Mouse (Mus musculus) adrenal gland, adult 18-20 months (tissue): Measurements from ENCODE around the gene Prpf8. TPM values are rescaled to one million over a fixed set of nuclear protein-coding genes. Genes with fewer than 3 reads are reported as not detected.

Experiments used
- DNase-seq, 2 experiments: peaks; one replicate each; pipeline ENCODE4 v3.0.0; 2021 to 2022; ENCODE audit warnings: low spot score in 2 of 2
- total RNA-seq, 2 experiments: library from RNA; stranded (reverse); gene quantifications; 1 replicate in 1 of 2; 2 replicates in 1 of 2; pipeline ENCODE4 v1.2.3; 2021

The Prpf8 gene
- total RNA-seq, 2 experiments from 2014 or later = 118 to 147 TPM

- no peak for DNase-seq
These were observed 7.9 kb downstream of the Prpf8 start for GRCm38 (mm10) chr11:75494296-75495049.

DNA sequence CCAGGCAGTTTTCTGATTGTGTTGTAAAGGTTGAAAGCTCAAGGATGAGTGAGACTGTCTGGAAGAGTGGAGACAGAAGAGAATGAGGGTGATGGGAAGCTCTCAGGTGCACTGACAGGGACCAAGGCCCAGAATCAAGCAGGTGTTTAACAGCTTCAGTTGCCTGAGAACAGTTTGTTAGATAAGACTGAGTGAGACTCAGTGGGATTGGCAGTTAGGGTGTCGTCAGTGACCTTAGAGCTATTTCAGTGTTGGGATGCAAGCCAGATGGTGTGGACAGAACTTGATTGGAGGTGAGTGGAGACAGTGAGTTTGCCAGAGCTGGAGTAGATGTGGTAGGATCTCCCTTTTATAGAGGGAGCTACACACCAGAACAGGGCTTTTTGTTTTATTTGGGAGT is 11.5 kb downstream of the Prpf8 start:
- DNase-seq = no peak

DNA sequence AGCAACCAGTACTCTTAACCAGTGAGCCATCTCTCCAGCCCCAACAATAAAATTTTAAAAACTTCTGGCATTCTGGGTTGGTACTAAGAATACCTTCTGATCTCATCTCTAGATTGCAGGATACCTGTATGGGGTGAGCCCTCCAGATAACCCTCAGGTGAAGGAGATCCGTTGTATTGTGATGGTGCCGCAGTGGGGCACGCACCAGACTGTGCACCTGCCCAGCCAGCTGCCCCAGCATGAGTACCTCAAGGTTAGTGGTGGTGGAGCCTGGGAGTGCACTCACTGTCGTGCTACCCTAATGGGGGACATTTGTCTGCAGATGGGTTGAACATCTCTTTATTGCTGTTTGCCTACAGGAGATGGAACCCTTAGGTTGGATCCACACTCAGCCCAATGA is 21.5 kb downstream of the Prpf8 start:
- no peak for DNase-seq

GRCm38 (mm10) chr11:75508904-75509303 is 22.3 kb downstream of the Prpf8 start:
- no peak for DNase-seq

- DNase-seq = peak; percentile 61 to 70
These were observed 23.4 kb downstream of the Prpf8 start, which contains the start of gene Rilp for GRCm38 (mm10) chr11:75509741-75510626. TSS of gene Rilp (plus strand) at chr11:75510094.

DNA sequence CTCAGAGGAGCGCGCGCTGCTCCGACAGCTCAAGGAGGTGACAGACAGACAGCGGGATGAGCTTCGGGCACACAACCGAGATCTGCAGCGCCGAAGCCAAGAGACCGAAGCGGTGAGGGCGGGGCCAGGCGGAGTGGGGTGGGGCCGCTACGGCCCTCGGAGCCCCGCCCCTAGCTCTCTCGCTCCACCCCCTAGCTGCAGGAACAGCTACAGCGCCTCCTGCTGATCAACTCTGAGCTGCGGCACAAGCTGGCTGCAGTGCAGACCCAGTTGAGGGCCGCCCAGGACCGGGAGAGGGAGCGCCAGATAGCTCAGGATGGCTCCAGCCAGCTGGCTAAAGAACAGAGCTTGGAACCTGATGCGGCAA is 24.0 kb downstream of the Prpf8 start:
- DNase-seq = peak; percentile 92 to 93

DNA sequence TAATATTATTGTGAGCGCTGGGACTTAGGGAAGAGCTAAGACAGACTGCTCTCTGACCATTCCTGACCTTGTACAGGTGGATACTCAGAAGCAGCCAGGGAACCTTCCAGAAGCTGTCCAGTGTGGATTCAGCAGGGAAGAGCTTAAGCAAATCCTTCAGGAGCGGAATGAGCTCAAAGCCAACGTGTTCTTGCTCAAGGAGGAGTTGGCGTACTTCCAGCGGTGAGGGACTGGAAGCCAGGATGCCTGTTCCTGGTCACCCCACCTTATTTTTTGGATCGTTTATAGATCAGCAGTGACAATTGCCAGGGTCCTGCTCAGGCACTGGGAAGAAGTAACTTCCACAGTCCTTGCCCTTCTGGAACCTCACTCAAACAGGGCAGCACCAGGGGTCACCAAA is 24.6 kb downstream of the Prpf8 start:
- DNase-seq = peak in 1 of 2 experiments; percentile 42

DNA sequence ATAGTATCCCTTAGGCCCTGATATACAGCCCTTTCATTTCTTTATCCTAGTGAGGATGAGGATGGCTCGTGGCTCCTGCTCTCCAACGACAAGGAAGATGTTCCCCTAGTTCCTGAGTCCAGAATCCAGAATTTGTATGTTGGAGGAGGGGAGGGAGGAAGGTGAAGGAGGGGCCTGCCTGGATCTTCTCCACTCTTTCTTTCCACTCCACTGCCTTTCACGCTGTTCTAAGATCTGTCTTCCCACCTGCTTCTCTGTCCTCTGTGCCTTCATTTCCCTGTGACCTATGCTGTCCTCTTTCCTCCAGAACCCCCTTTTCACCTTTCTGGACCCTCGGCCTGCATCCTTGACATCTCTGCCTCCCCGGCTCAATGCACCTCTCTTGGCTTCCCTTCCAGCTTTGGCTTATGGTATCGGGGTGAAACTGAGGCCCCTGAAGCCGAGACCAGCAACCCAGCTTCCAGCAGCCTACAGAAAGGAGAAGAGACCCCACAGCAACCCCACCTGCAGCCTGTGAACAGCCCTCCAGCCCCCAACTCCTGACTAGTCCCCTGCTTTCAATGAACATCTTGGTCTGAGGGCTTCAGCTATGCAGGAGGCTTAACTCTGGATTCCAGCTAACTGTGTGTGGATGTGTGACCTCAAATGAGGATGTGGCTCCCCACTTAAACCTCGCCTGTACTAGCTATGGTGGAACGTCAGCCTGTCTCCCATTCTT is 25.8 kb downstream of the Prpf8 start:
- no peak for DNase-seq

GRCm38 (mm10) chr11:75513336-75513735 is 26.7 kb downstream of the Prpf8 start, which contains the start of gene Scarf1:
TSS of gene Scarf1 (plus strand) at chr11:75513540.
- DNase-seq = no peak

DNA sequence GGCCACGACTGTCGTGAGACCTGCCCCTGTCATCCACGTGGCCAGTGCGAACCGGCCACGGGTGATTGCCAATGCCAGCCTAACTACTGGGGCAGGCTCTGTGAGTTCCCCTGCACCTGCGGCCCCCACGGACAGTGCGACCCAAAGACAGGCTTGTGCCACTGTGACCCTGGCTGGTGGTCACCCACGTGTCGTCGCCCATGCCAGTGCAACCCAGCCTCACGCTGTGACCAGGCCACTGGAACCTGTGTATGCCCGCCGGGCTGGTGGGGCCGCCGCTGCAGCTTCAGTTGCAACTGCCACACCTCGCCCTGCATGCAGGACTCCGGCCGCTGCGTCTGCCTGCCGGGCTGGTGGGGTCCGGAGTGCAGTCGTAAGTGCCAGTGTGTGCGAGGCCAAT is 28.6 kb downstream of the Prpf8 start:
- no peak for DNase-seq

DNA sequence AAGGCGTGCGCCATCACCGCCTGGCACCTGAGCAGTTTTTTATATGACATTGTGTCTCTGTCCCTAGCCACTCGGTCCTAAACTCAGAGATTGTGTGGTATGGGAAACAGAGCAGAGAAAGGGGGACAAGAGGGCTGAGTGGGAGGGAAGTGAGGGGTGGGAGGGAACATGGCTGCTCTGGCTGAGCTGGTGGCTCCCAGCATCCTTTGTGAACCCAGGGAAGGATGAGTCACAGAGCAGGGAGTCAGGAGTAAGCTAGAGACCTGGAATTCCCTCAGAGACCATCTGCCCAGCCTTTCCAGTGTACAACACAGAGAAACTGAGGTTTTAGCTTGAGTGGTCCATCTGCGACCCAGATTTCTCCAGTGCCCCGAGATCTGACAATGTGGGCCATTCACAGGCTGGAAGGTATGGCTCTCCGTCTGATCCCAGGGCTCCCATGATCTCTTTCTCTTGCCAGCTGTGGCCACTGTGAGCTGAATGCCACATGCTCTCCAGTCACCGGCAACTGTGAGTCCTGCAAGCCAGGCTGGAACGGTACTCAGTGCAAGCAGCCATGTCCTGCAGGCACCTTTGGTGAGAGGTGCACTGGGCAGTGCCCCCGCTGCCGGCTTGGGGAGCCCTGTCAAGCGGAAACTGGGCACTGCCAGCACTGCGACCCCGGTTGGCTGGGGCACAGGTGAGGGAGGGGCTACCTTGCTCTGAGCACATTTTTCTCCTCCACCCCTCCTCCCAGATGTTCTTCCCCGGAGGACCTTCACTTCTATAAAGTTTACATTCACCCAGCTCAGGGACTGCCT is 33.4 kb downstream of the Prpf8 start:
- DNase-seq = no peak

DNA sequence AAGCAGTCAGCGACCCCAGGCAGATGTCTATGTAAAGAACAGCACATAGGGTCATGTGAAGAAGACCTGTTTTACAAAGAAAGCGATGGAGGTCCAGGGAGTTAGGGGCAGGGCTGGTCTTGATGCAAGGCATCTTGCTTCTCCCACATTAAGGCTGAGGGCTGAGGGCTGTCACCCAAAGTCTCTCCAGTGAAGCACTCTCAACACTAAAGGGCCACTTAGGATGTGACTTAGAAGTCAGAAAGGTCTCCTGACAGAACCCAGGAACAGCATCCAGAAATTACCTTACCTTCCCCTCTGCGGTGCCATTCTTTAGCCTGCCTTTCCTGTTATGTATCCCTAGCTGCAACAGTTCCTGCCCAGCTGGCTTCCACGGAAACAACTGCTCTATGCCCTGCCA is 35.0 kb downstream of the Prpf8 start:
- DNase-seq = no peak

DNA sequence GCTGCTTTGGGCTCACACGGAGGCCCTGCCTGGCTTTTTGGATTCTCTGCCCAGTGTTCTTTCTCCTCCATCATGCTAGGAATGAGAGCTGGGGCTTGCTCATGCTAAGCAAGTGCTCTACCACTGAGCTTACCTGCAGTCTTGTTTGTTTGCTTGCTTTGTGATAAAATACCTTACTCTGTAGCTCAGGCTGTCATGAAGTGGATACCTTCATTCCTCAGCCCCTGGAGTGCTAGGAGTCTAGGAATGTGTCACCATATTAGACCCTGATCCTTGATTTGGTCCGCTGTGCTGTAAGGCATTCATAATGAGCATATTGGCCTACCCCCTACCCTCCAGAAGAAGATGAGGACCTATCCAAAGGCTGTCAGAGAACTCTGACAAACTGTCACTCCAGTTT is 36.2 kb downstream of the Prpf8 start:
- no peak for DNase-seq

- no peak for DNase-seq
These were observed 39.0 kb downstream of the Prpf8 start for GRCm38 (mm10) chr11:75525531-75526125.

DNA sequence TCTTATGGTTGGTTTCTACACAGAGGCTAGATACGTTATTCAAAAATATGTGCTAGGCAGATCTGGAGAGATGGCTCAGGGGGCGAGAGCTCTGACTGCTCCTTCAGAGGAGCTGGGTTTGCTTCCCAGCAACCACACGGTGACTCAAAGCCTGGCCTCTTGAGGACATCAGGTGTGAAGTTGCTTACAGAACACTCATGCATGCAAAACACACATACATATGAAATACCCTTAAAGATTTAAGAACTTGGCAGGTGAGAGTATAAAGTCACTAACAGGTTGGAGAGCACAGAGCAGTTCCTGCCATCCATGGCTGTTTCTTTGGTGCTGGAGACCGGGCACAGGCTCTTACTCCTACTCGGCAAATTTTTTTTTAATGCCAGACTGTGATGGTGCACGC is 40.3 kb downstream of the Prpf8 start:
- DNase-seq = no peak

- DNase-seq = no peak
These were observed 43.2 kb downstream of the Prpf8 start for GRCm38 (mm10) chr11:75529771-75530170.

GRCm38 (mm10) chr11:75530325-75530724 is 43.7 kb downstream of the Prpf8 start:
- DNase-seq = peak; percentile 99 to 100

- peak in 1 of 2 experiments; percentile 44 for DNase-seq
These were observed 44.3 kb downstream of the Prpf8 start for GRCm38 (mm10) chr11:75530845-75531373.

DNA sequence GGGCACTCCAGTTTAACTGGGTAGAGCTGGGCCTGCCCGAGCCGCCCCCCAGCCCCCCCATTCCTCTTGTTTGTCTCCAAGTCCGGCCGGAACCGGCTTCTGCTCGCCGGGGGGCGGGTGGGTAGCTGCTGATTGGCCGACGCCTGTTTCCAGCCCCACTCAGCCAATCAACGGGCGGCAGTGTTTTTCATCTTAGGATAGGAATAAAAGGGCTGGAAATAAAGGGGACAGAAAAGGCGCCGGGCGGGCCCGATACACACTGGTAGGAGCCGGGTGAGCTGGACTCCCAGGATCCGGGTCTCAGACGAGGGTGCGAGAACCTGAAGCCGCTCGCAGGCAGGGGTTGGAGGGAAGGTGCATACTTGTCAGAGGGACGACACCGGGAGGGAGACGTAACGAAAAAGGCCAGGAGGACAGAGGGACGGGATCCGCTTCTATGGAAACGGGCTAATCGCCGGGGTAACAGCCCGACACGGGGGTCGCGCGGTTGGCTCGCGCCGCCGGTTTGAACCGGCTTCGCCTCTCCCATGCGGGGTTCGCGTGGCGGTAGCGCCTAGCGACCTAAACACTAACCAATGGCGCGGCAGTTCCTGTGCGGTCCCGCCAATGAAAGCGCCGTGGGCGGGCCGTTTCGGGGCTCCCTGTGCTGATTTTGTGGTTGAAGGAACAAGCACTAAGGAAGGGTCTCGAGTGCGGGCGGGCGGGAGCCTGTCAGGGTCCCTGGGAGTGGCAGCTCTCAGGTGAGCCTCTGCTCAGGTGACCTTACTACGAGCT is 45.0 kb downstream of the Prpf8 start, which contains the start of gene Slc43a2:
Gene Slc43a2 (plus strand): TSS at position 226 of the 774 bp plus-strand sequence.
- peak; percentile 83 to 84 for DNase-seq
